In genomic region chr12:12562267-12562666, GRCm38 (mm10) we compare ENCODE assay signal across 20 mouse cellular contexts.
DNase-seq lines count a peak whose midpoint lies in the region; ATAC-seq lines count a peak whose summit lies in the region.
"Had no signal": no experiment of that assay in that cellular context is flagged by ENCODE, and none has a peak within 500 bp of the region (broad histone marks: within the 10 kb centered on the region; RNA-seq: fewer than 3 reads in every experiment).

No protein-coding gene starts in this region.

- peak; percentile 95 for ATAC-seq in granulocyte monocyte progenitor cell, adult 5-6 weeks (replicated peaks; ENCODE audit: poor library complexity, severe bottlenecking)
- ATAC-seq in megakaryocyte progenitor cell, adult 5-6 weeks (replicated peaks; ENCODE audit: poor library complexity), result peak; percentile 90
- ATAC-seq: activated CD4-positive, CD25-positive, alpha-beta regulatory T cell, adult 4 months; forebrain, embryonic 15.5 days; hindbrain, embryonic 16.5 days; intestine, embryonic 15.5 days had no signal

- peak; percentile 31 for DNase-seq in splenic B cell, adult 2 months (ENCODE audit: low read depth, low spot score)
- no peak for DNase-seq in retina, postnatal 1 day
- no peak for DNase-seq in heart, adult 11 months
- DNase-seq in adrenal gland, postnatal 25 days, result no peak
- DNase-seq: adrenal gland, adult 8-10 months; adrenal gland, postnatal 36 days; cerebellum, adult 18-20 months; cerebellum, adult 9-10 months; cerebellum, postnatal 14 days; gastrocnemius, postnatal 25 days had no signal

- H3K36me3 ChIP-seq in splenic B cell, adult 2 months (ENCODE audit: control insufficient read depth, insufficient read depth, low read length, poor library complexity, severe bottlenecking), result no peaks in the 10 kb centered on the region
- H3K36me3 ChIP-seq: embryonic facial prominence, embryonic 12.5 days; embryonic facial prominence, embryonic 15.5 days; forebrain, embryonic 15.5 days; hindbrain, embryonic 10.5 days; hindbrain, embryonic 13.5 days; intestine, embryonic 15.5 days had no signal

- H3K27me3 ChIP-seq in splenic B cell, adult 2 months (ENCODE audit: control insufficient read depth, insufficient read depth, low read length, poor library complexity, severe bottlenecking), result no peaks in the 10 kb centered on the region
- H3K27me3 ChIP-seq: embryonic facial prominence, embryonic 12.5 days; embryonic facial prominence, embryonic 15.5 days; forebrain, embryonic 15.5 days; hindbrain, embryonic 13.5 days; intestine, embryonic 15.5 days had no signal
